Mouse (Mus musculus) forebrain, embryonic 15.5 days (tissue): ENCODE data around the gene Eme2. TPM values are rescaled to one million over a fixed set of nuclear protein-coding genes. Genes with fewer than 3 reads are reported as not detected.

Experiments used
- ATAC-seq: fragments of 200-750 bp; cut with Nextera tagmentation; replicated peaks from 2 replicates; pipeline ENCODE4 v1.8.0; 2017; ENCODE audit warnings: mild to moderate bottlenecking, moderate TSS enrichment, moderate library complexity
- H3K27ac ChIP-seq: fragments of 300-500 bp; sonication (generic); replicated peaks from 2 replicates; pipeline ENCODE4 v1.5.1; 2015; ENCODE audit warnings: mild to moderate bottlenecking, inconsistent platforms
- H3K27me3 ChIP-seq: fragments of 300-500 bp; sonication (generic); 2 replicates; pipeline ENCODE4 v1.6.1; 2015; ENCODE audit warnings: inconsistent platforms
- H3K36me3 ChIP-seq: fragments of 300-500 bp; sonication (generic); 2 replicates; pipeline ENCODE4 v1.6.1; 2015; ENCODE audit warnings: mild to moderate bottlenecking, inconsistent platforms
- H3K4me1 ChIP-seq: fragments of 300-500 bp; sonication (generic); 2 replicates; pipeline ENCODE4 v1.6.1; 2015; ENCODE audit warnings: inconsistent platforms
- H3K4me2 ChIP-seq: fragments of 300-500 bp; sonication (generic); replicated peaks from 2 replicates; pipeline ENCODE4 v1.6.1; 2015; ENCODE audit warnings: mild to moderate bottlenecking, inconsistent platforms
- H3K4me3 ChIP-seq: fragments of 300-500 bp; sonication (generic); 2 replicates; pipeline ENCODE4 v1.5.1; 2015; ENCODE audit warnings: mild to moderate bottlenecking, inconsistent platforms
- H3K9ac ChIP-seq: fragments of 300-500 bp; sonication (generic); replicated peaks from 2 replicates; pipeline ENCODE4 v1.6.1; 2015; ENCODE audit warnings: mild to moderate bottlenecking, inconsistent platforms
- H3K9me3 ChIP-seq: fragments of 300-500 bp; sonication (generic); 2 replicates; pipeline ENCODE4 v1.6.1; 2016; ENCODE audit warnings: inconsistent platforms
- WGBS: fragments of 180-500 bp; shearing (Covaris S2); methylation state at CpG from one replicate; pipeline ENCODE4 v1.1.7; 2015; ENCODE audit warnings: mixed read lengths; 5-methylcytosine and 5-hydroxymethylcytosine counted together
- polyA plus RNA-seq: library from polyadenylated mRNA; unstranded; fragments of >200 nt; fragmentation: Nextera tagmentation; extraction: Ambion mirVana; gene quantifications from 2 replicates; pipeline ENCODE4 v1.2.1, GENCODE M21; 2015

Eme2 gene
- polyA plus RNA-seq, 1 experiment from 2014 or later = 34.6 TPM

DNA sequence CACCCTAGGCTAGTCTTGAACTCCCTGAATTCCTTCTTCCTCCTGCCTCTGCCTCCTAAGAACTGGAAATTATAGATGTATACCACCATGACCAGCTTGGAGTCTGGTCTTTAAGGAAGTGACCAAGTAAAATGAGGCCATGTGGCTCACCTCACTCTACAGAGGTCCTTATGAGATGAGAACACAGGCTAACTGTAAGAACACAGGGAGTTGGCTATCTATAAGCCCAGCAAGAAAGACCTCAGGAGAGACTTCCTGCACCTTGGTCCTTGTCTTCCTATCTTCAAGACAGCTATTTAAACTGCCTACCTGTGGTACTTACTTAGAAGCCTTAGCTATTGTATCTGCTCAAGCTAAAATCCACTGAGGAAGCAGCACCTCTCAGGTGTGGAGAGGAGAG is 19.1 kb upstream of the Eme2 start:
- H3K4me3 ChIP-seq = no peak overlapping the region
- no peaks in the 10 kb centered on the region for H3K4me1 ChIP-seq
- peaks cover 95% of the 10 kb centered on the region for H3K36me3 ChIP-seq
- no peak overlapping the region for H3K27ac ChIP-seq
- no peak overlapping the region for H3K4me2 ChIP-seq
- no peak for ATAC-seq
- no peaks in the 10 kb centered on the region for H3K9me3 ChIP-seq
- H3K9ac ChIP-seq = no peak overlapping the region
- H3K27me3 ChIP-seq = no peaks in the 10 kb centered on the region

- 97% methylated on average over 2 of the region's 2 CpGs for WGBS
- Histone ChIP-seq H3K36me3 (peaks cover 96% of the 10 kb centered on the region), H3K4me3 (no peak overlapping the region), H3K4me2 (no peak overlapping the region), H3K4me1 (no peaks in the 10 kb centered on the region), H3K9ac (no peak overlapping the region), H3K27ac (no peak overlapping the region), H3K27me3 (no peaks in the 10 kb centered on the region), H3K9me3 (no peaks in the 10 kb centered on the region)
- ATAC-seq = no peak
These were observed 12.7 kb upstream of the Eme2 start for GRCm38 (mm10) chr17:24907591-24907990.

- Histone ChIP-seq H3K9me3 (no peaks in the 10 kb centered on the region), H3K36me3 (peaks cover 100% of the 10 kb centered on the region), H3K4me2 (no peak overlapping the region), H3K9ac (no peak overlapping the region), H3K4me1 (no peaks in the 10 kb centered on the region), H3K27ac (no peak overlapping the region), H3K4me3 (no peak overlapping the region), H3K27me3 (no peaks in the 10 kb centered on the region)
- WGBS = 93% methylated on average over 9 of the region's 9 CpGs
- ATAC-seq = no peak
These were observed 8.9 kb upstream of the Eme2 start for GRCm38 (mm10) chr17:24903767-24904166.

GRCm38 (mm10) chr17:24902671-24903474 is 8.0 kb upstream of the Eme2 start:
- peaks cover 98% of the 10 kb centered on the region for H3K36me3 ChIP-seq
- 69% methylated on average over 9 of the region's 9 CpGs for WGBS
- H3K4me3 ChIP-seq = no peak overlapping the region
- H3K27me3 ChIP-seq = no peaks in the 10 kb centered on the region
- H3K9ac ChIP-seq = no peak overlapping the region
- peaks cover 2% of the 10 kb centered on the region for H3K4me1 ChIP-seq
- no peak overlapping the region for H3K27ac ChIP-seq
- no peaks in the 10 kb centered on the region for H3K9me3 ChIP-seq
- ATAC-seq = no peak
- no peak overlapping the region for H3K4me2 ChIP-seq

DNA sequence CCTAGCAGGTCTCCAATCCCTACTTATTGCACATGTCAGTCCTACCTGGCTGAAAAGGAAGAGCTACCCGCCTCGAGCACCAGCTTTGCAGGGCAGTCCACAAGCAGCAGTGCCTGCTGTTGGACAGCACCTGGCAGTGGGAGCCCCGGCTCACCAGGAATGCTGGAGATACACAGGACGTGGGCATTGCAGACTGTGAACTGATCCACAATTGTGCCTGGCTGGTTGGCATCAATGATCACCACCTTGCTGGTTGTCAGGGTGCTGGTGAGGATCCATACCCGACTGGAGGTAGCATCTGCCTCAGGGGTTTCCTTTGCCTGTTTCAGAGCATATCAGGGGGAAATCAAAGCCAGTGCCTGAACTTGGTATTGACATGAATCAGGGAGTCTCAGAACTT is 7.2 kb upstream of the Eme2 start:
- Histone ChIP-seq H3K9ac (no peak overlapping the region), H3K27ac (no peak overlapping the region), H3K4me2 (no peak overlapping the region), H3K4me1 (peaks cover 9% of the 10 kb centered on the region), H3K4me3 (no peak overlapping the region), H3K9me3 (no peaks in the 10 kb centered on the region), H3K27me3 (no peaks in the 10 kb centered on the region), H3K36me3 (peaks cover 91% of the 10 kb centered on the region)
- ATAC-seq = no peak
- 95% methylated on average over 5 of the region's 5 CpGs for WGBS

- Histone ChIP-seq H3K4me3 (no peak overlapping the region), H3K4me1 (peaks cover 24% of the 10 kb centered on the region), H3K9me3 (no peaks in the 10 kb centered on the region), H3K27me3 (no peaks in the 10 kb centered on the region), H3K27ac (no peak overlapping the region), H3K9ac (no peak overlapping the region), H3K36me3 (peaks cover 70% of the 10 kb centered on the region), H3K4me2 (no peak overlapping the region)
- no peak for ATAC-seq
- WGBS = 91% methylated on average over 6 of the region's 6 CpGs
These were observed 5.1 kb upstream of the Eme2 start for GRCm38 (mm10) chr17:24900014-24900413.

DNA sequence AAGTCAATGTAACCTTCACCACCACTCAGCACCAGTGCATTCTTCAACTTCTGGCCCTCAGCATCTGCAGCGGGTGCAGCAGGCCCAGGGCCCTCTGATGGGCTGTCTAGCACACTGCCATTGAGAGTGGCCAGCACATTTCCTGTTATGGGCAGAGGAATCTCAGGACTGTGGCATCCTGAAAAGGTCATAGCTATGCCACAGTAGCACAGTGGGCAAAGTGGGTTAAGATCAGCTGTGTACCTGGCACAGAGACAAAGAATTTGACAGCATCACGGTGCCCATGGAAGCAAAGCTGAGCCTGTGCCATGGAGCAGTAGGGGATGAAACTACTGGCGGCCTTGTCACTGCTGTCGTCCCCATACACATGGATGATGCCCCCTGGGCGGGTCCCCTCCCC is 4.3 kb upstream of the Eme2 start:
- peaks cover 62% of the 10 kb centered on the region for H3K36me3 ChIP-seq
- no peaks in the 10 kb centered on the region for H3K9me3 ChIP-seq

DNA sequence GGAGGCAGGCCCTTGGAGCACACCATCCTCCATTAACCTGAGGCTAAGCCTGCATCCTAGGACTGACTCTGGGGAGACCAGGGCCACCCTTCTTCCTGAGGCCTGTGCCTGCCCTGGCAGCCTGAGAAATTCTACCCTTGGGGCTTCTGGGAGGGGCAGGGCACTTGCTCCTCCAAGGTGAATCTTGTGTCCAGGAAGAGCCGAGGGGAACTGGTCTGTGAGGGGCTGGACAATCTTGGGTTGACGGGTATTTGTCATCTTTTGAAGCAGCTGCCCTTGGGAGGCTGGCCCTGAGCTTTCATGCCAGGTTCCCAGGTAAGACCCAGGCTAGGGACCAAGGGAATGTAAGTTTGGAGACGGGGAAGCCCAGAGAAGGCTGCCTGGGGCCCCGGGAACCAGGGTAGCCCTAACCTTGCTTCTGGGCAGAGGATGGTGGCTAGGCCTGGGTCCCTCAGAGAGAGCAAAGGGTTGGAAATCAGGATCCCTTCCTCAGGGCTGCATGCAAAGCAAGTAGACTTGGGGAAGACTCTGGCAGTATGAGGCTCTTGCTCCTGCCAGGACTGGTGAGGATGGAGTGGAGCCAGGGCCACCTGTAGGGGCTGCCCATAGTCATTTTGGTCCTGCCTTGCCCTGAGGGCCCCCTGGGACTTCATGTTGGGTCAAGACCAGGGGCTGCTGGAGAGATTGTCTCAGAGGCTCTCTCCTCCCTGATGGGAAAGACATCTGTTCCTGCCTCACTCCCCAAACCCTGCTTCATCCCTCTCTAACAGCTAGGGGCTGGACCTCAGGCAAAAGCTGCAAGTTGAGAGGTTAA is 3.4 kb upstream of the Eme2 start:
- Histone ChIP-seq H3K27me3 (no peaks in the 10 kb centered on the region), H3K9ac (no peak overlapping the region), H3K4me3 (0 out of 2 replicates have a peak overlapping the region, but pooled peaks have one; percentile 59), H3K4me2 (peak overlapping the region; percentile 96; the same call in 1 of the 2 replicates), H3K9me3 (no peaks in the 10 kb centered on the region), H3K4me1 (peaks cover 37% of the 10 kb centered on the region), H3K27ac (no peak overlapping the region), H3K36me3 (peaks cover 56% of the 10 kb centered on the region)
- ATAC-seq = no peak
- 78% methylated on average over 4 of the region's 4 CpGs for WGBS

More for the DNA sequence above, 4.3 kb upstream of the Eme2 start:
- Histone ChIP-seq H3K27me3 (no peaks in the 10 kb centered on the region), H3K4me1 (peaks cover 29% of the 10 kb centered on the region), H3K9ac (no peak overlapping the region), H3K27ac (no peak overlapping the region), H3K4me2 (no peak overlapping the region), H3K4me3 (no peak overlapping the region)
- ATAC-seq = no peak
- WGBS = 86% methylated on average over 5 of the region's 5 CpGs

- Histone ChIP-seq H3K27me3 (no peaks in the 10 kb centered on the region), H3K27ac (no peak overlapping the region), H3K9me3 (no peaks in the 10 kb centered on the region), H3K4me1 (peaks cover 37% of the 10 kb centered on the region), H3K4me3 (peak overlapping the region; percentile 59), H3K36me3 (peaks cover 56% of the 10 kb centered on the region), H3K4me2 (peak overlapping the region; percentile 96), H3K9ac (no peak overlapping the region)
- 76% methylated on average over 4 of the region's 4 CpGs for WGBS
- ATAC-seq = no peak
These were observed 2.7 kb upstream of the Eme2 start for GRCm38 (mm10) chr17:24897600-24897999.

GRCm38 (mm10) chr17:24896993-24897269 is 2.0 kb upstream of the Eme2 start:
- Histone ChIP-seq H3K4me3 (peak overlapping the region; percentile 59), H3K27ac (peak overlapping the region; percentile 81), H3K36me3 (peaks cover 56% of the 10 kb centered on the region), H3K9me3 (no peaks in the 10 kb centered on the region), H3K9ac (peak overlapping the region; percentile 83), H3K4me2 (peak overlapping the region; percentile 96), H3K27me3 (no peaks in the 10 kb centered on the region), H3K4me1 (peaks cover 37% of the 10 kb centered on the region)
- ATAC-seq = no peak
- WGBS = 25% methylated on average over 11 of the region's 11 CpGs

DNA sequence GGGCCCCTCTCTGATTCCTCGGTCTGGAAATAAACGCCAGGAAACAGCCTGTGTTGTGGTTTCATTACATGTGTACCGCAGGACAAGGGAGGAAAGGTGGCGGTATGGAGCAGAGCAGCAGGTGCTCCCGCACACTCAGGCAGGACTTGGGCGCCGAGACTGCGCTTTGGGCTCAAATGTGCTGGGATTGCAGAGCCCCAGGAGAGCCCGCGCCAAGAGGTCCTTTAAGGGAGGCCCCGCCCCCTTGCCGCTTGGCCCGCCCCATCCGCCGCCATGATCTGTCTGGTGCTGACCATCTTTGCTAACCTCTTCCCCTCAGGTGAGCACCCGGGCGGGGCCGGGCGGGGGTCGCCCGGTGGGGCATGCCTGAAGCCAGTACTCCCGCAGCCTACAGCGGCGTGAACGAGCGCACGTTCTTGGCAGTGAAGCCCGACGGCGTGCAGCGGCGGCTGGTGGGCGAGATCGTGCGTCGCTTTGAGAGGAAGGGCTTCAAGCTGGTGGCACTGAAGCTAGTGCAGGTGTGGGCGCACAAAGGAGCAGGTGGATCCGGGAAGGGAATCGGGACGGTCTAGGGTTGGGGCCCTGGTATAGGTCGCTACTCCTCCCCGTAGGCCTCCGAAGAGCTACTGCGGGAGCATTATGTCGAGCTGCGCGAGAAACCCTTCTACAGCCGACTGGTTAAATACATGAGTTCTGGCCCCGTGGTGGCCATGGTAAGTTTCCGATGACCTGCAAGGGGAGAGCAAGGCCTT is 1.5 kb upstream of the Eme2 start, which contains the start of gene Nme3:
Gene Nme3 (plus strand): TSS at position 260 of the 752 bp plus-strand sequence.
- H3K4me3 ChIP-seq = peak within 1 kb of the TSS; percentile 59
- no peaks in the 10 kb centered on the region for H3K9me3 ChIP-seq
- peak within 1 kb of the TSS; percentile 96 for H3K4me2 ChIP-seq
- H3K36me3 ChIP-seq = peaks cover 55% of the 10 kb centered on the region
- H3K27ac ChIP-seq = peak within 1 kb of the TSS; percentile 81
- peak; percentile 73 for ATAC-seq
- 2% methylated on average over 50 of the region's 50 CpGs for WGBS
- peak within 1 kb of the TSS; percentile 83 for H3K9ac ChIP-seq
- H3K4me1 ChIP-seq = peaks cover 37% of the 10 kb centered on the region
- no peaks in the 10 kb centered on the region for H3K27me3 ChIP-seq
